Mouse (Mus musculus) ES-Bruce4 (cell line): ENCODE data around the gene 4930452B06Rik. TPM values are rescaled to one million over a fixed set of nuclear protein-coding genes. Genes with fewer than 3 reads are reported as not detected.
A peak's percentile ranks its signal among the peaks of the same experiment; 100 is the strongest.

Experiments
- H3K27ac ChIP-seq: 2 replicates; pipeline ENCODE4 v1.5.1; 2012; ENCODE audit warnings: low read length, inconsistent platforms; ENCODE audit not compliant: insufficient read depth
- H3K27me3 ChIP-seq: 2 replicates; pipeline ENCODE4 v1.6.1; 2012; ENCODE audit warnings: mild to moderate bottlenecking, low read length, inconsistent platforms; ENCODE audit not compliant: control insufficient read depth, poor library complexity, insufficient read depth, severe bottlenecking
- H3K36me3 ChIP-seq: 2 replicates; pipeline ENCODE4 v1.6.1; 2012; ENCODE audit warnings: inconsistent platforms, mild to moderate bottlenecking, low read length, moderate library complexity; ENCODE audit not compliant: control insufficient read depth, poor library complexity, insufficient read depth, severe bottlenecking
- H3K4me1 ChIP-seq: one replicate; pipeline ENCODE4 v1.8.1; 2011; ENCODE audit warnings: low read length; ENCODE audit not compliant: control insufficient read depth, insufficient read depth
- H3K4me3 ChIP-seq: 2 replicates; pipeline ENCODE4 v1.5.1; 2011; ENCODE audit warnings: low read depth, mild to moderate bottlenecking, low read length
- H3K9ac ChIP-seq: 2 replicates; pipeline ENCODE4 v1.6.1; 2012; ENCODE audit warnings: low read depth, mild to moderate bottlenecking, inconsistent platforms; ENCODE audit not compliant: poor library complexity, severe bottlenecking
- H3K9me3 ChIP-seq: replicated peaks from 2 replicates; pipeline ENCODE4 v1.6.1; 2012; ENCODE audit warnings: mild to moderate bottlenecking, low read length, inconsistent platforms; ENCODE audit not compliant: control insufficient read depth, poor library complexity, insufficient read depth, severe bottlenecking
- CTCF ChIP-seq: IDR thresholded peaks from one replicate; pipeline ENCODE4 v1.8.1; 2011; ENCODE audit warnings: low read depth, low read length
- EP300 ChIP-seq: IDR thresholded peaks from 2 replicates; pipeline ENCODE4 v1.6.1; 2011; ENCODE audit warnings: low read depth, low read length; ENCODE audit not compliant: insufficient read depth
- POLR2A ChIP-seq: IDR thresholded peaks from one replicate; pipeline ENCODE4 v1.8.1; 2011; ENCODE audit warnings: low read length; ENCODE audit not compliant: insufficient read depth
- polyA plus RNA-seq: library from polyadenylated mRNA; stranded (reverse); fragments of >200 nt; gene quantifications from 2 replicates; pipeline ENCODE4 v1.2.4, GENCODE M21; 2011; ENCODE audit warnings: low read depth; ENCODE audit not compliant: missing spikeins, insufficient read depth, insufficient read length

4930452B06Rik gene
- polyA plus RNA-seq, 1 experiment: 16.5 TPM

- Histone ChIP-seq H3K9me3 (no peaks in the 10 kb centered on the region), H3K36me3 (no peaks in the 10 kb centered on the region), H3K27ac (no peak overlapping the region), H3K4me3 (no peak overlapping the region), H3K27me3 (no peaks in the 10 kb centered on the region), H3K9ac (no peak overlapping the region), H3K4me1 (no peaks in the 10 kb centered on the region)
- peak; percentile 77 for TF ChIP-seq CTCF
- no peak for TF ChIP-seq EP300
- TF ChIP-seq POLR2A: no peak
These were observed 205.6 kb downstream of the 4930452B06Rik start for GRCm38 (mm10) chr14:8460226-8461129.

DNA sequence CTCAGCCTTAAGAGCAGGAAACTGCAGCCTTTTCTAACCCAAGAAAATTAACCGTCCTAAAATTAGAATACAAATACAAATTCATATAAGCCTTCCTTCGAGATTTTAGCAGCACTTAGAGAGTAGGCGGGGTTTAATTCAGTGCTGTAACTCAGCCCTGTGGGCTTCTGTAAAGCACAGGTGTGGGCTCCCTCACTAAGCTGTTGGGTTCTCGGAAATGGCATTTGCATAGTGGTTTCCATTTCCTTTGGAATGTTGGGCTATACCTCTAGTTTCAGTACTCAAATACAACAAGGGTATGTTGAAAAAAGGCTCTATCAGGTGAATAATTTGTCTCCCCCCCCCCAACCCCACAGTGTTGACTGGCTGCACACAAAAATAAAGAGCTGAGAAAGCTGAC, 206.3 kb downstream of the 4930452B06Rik start:
- Histone ChIP-seq H3K9me3 (no peaks in the 10 kb centered on the region; the same call in 1 of the 2 replicates), H3K27me3 (no peaks in the 10 kb centered on the region), H3K9ac (no peak overlapping the region), H3K4me3 (no peak overlapping the region), H3K27ac (no peak overlapping the region), H3K36me3 (no peaks in the 10 kb centered on the region), H3K4me1 (no peaks in the 10 kb centered on the region)
- TF ChIP-seq CTCF (no peak), EP300 (no peak), POLR2A (no peak)

DNA sequence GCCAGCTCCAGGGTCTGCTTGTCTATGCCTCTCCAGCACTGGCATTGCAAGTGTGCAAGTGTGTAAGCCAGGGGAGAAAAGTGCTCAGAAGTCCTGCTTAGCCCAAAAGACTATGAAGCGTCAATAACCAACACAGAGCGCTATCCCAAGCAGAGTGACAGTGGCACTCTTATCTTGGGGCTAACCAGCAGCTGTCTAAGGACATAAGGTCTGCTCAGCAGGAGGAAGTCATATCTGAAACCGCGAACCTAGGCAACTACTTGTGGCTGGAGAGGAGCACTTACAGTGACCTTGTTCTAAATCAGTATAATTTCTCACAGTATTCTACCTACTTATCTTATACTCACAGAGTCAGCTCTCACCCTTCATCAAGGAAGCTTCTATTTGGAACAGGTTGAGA, 214.9 kb downstream of the 4930452B06Rik start:
- Histone ChIP-seq H3K9me3 (no peaks in the 10 kb centered on the region; the same call in 1 of the 2 replicates), H3K9ac (no peak overlapping the region), H3K4me1 (no peaks in the 10 kb centered on the region), H3K27ac (no peak overlapping the region), H3K4me3 (no peak overlapping the region), H3K27me3 (0 out of 2 replicates have a peak, but pooled peaks cover 2% of the 10 kb centered on the region), H3K36me3 (no peaks in the 10 kb centered on the region)
- no peak for TF ChIP-seq EP300
- no peak for TF ChIP-seq CTCF
- TF ChIP-seq POLR2A: no peak

- Histone ChIP-seq H3K27ac (no peak overlapping the region), H3K27me3 (0 out of 2 replicates have a peak, but pooled peaks cover 2% of the 10 kb centered on the region), H3K9ac (no peak overlapping the region), H3K4me1 (no peaks in the 10 kb centered on the region), H3K4me3 (no peak overlapping the region), H3K36me3 (no peaks in the 10 kb centered on the region), H3K9me3 (no peaks in the 10 kb centered on the region; the same call in 1 of the 2 replicates)
- TF ChIP-seq CTCF: no peak
- no peak for TF ChIP-seq EP300
- no peak for TF ChIP-seq POLR2A
These were observed 215.7 kb downstream of the 4930452B06Rik start for GRCm38 (mm10) chr14:8450342-8450741.

DNA sequence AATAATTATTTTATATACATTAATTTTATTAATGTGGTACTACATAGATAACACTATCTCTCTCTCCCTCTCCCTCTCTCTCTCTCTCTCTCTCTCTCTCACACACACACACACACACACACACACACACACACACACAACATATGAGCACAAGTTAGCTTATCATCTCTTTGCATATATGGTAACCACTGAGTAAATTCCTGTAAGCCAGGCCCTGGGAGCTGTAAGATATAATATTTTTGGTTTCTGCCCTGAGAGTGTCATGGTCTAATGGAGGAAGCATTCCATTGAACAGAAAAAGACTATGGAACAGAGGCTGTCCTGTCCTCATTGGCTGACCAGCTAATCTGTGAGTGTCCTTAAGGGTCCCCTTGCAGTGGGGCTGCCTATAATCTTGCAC, 216.7 kb downstream of the 4930452B06Rik start:
- Histone ChIP-seq H3K9me3 (no peaks in the 10 kb centered on the region), H3K9ac (no peak overlapping the region), H3K27ac (no peak overlapping the region), H3K4me3 (no peak overlapping the region), H3K36me3 (no peaks in the 10 kb centered on the region), H3K27me3 (0 out of 2 replicates have a peak, but pooled peaks cover 2% of the 10 kb centered on the region), H3K4me1 (no peaks in the 10 kb centered on the region)
- no peak for TF ChIP-seq EP300
- TF ChIP-seq CTCF: no peak
- no peak for TF ChIP-seq POLR2A

DNA sequence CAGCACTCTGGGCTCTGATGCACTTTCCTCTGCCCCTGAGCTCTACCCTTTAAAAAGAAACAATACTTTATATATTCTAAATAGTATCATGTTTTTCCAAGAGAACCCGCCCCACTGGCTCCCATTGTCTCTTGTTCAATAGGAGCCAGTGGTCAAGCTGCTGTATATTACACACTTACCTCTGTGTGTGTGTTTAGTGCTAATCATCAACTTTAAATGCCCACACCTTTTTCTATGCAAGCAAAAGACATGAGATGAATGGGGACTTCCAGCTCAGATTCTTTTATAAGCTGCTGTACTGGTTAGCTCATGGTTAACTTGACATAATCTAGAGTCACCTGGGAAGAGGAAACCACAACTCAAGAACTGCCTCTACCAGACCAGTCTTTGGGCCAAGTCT, 218.7 kb downstream of the 4930452B06Rik start:
- no peak overlapping the region for H3K27ac ChIP-seq
- no peak overlapping the region for H3K9ac ChIP-seq
- no peaks in the 10 kb centered on the region for H3K36me3 ChIP-seq
- 0 out of 2 replicates have a peak, but pooled peaks cover 2% of the 10 kb centered on the region for H3K27me3 ChIP-seq
- no peak overlapping the region for H3K4me3 ChIP-seq
- no peaks in the 10 kb centered on the region for H3K4me1 ChIP-seq
- no peak for TF ChIP-seq EP300
- H3K9me3 ChIP-seq: no peaks in the 10 kb centered on the region
